Mouse (Mus musculus) embryo, embryonic 9.5 days (tissue): ENCODE measurements around the gene Apba2.

ENCODE experiments used
- DNase-seq: peaks from one replicate; pipeline ENCODE4 v3.0.0-alpha.2; 2017; ENCODE audit errors: extremely low spot score

Apba2 gene

DNA sequence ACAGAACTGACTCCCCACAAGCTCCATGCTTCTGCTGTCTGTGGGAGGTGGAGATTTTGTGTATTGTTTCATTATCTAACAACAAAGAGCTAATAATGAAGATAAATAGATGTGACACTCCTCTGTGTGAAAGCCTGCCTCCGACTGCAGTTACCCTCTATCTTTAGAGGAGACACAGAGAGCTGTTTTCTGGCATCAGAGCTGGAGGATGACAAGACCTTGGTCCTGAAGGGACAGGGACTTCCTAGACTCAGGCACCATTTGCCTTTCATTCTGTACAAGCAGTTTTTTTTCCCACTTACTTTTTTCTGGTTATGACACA is 20.9 kb downstream of the Apba2 start:
- no peak for DNase-seq

DNA sequence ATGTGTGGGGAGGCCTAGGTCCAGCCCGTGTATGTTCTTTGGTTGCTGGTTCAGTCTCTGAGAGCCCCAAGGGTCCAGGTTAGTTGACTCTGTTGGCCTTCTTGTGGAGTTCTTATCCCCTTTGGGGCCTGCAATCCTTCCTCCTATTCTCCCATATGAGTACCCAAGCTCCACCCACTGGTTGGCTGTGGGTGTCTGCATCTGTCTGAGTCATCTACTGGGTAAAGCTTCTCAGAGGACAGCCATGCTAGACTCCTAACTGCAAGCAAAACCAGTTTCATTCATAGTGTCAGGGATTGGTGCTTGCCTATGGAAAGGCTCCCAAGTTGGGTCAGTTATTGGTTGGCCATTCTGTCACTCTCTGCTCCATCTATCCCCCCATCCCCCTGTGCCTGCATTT is 29.8 kb downstream of the Apba2 start:
- no peak for DNase-seq

DNA sequence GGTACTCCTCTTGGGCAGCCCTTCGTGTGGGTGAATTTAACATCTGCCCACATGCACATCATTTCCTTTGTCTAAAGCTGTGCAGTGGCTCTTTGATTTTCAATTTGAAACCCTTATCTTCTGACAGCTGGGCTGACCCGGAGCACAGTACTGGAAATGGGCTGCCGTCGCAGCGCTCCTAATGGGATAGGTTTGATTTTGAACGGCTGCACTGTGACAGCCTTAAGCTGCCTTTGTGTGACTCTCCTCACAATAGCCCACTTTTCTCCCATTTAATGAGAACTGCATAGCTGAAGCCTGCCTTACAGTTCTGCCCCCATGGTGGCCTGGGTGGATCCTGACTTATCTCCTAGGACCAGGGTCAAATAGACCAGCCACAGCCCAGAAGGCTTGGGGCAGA is 31.9 kb downstream of the Apba2 start:
- no peak for DNase-seq

DNA sequence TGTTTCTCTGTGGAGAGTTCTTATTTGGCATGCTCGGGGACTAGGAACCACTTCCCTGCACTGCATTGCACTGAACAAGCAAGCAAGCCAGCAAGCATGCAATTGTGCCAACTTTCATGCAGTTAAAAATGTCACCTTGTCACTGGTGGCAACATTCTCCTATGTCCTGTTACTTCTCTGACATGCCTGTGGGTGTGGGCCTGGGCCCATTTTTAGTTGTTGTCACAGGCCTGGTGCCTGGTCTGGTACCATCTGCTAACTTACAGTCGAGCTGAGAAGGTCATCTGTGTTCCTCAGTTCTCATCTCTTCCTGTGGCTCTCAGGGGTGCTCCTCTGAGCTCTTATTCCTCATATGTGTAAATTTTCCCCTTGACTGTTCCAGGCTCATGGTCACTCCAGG is 33.8 kb downstream of the Apba2 start:
- DNase-seq, result no peak

DNA sequence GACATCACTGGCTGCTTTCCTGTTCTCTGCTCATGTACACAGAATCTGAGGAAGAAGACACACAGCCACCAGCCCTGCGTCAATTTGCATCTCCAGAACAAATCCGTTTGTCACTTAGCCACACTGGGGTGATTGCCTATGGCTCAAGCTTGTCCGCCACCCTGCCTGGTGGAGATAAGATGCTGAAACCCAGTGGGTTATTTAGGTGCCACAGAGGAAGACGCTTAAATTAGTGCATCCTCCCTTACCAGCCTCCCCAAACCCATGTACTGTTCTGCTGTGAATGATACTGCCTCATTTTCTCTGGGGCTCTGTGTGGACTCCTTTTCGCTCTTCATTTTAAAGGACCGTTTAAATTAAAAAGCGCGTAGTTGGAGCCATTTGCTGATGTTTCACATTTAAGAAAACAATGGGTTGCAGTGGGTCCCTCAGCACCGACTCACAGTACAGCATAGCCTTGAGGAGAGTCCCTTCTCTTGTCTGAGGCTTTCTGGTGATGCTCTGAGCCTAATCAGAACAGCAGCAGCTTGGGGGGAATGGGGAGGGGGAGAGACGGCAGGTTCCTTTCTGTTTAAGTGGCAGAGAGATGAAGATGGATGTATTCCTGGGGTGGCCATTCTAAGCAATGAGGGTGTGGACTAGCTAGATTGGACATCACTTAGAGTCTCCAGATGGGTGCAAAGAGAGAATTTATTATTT is 38.1 kb downstream of the Apba2 start:
- no peak for DNase-seq

DNA sequence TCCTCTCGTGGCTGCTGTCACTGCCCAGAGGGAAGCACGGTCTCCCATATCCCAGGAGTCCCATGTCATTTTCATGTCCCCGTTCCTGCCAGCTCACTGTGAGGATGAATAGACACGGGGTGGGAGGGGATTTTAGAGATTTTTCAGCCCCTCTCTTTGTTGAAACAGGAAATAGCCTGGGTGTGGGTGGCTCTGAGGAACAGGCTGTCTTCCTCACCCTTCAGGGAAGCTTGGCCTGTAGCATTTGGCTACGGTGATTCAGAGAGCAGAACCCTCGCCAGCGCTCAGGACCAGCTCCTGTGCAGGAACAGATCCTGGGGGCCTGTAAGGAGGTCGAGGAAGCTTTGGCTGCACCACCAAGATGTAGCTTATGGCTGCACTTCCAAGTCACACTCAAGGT is 45.3 kb downstream of the Apba2 start:
- DNase-seq, result no peak

DNA sequence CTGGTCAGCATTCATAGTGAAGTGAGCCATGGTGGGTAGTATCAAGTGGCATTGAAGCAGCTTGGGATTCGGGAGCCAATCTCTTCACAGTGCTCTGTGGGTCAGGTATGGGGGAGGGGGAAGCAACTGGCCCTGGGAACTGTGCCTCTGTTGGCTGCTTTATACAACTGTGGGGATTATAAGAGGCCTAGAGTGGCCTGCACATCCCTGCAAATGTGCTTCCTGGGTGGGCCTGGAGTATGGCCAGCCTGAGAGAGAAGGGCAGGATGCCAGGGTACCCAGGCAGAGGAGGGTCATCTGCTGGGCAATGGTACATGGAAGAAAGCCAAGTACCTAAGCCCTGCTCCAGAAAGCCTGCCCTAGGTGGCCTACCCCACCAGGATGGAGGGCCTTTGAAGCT is 49.4 kb downstream of the Apba2 start:
- DNase-seq, result no peak

DNA sequence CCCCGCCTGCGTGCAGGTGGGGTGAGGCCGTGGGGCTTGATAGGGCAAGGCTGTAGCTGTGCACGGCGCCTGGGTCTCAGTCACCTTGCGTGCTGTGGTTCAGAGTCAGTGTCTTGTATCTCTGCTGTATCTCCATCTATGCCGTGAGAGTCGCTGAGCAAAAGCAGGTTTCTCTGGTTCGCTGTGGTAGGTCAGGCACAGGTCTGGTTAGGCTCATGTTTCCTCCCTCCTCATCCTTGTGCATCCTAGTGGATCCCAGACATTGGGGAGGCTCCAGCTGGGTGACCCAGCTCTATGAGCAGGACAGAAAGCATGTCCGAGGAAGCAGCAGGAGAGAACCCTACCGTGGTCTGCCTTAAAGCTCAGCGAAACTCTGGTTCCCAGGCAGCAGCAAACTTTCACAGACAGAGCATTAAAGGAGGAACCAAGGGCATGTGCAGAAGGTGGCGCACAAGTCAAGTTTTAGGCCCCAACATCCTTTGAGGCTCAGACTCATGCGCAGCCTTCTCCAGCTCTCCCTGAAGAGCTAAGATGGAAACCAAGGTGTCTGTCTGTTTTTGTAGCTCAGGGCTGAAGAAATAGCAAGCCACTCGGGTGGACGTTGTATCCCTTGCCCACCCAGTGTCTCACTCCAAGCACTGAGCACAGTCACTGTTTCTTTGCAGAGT is 51.2 kb downstream of the Apba2 start:
- no peak for DNase-seq

DNA sequence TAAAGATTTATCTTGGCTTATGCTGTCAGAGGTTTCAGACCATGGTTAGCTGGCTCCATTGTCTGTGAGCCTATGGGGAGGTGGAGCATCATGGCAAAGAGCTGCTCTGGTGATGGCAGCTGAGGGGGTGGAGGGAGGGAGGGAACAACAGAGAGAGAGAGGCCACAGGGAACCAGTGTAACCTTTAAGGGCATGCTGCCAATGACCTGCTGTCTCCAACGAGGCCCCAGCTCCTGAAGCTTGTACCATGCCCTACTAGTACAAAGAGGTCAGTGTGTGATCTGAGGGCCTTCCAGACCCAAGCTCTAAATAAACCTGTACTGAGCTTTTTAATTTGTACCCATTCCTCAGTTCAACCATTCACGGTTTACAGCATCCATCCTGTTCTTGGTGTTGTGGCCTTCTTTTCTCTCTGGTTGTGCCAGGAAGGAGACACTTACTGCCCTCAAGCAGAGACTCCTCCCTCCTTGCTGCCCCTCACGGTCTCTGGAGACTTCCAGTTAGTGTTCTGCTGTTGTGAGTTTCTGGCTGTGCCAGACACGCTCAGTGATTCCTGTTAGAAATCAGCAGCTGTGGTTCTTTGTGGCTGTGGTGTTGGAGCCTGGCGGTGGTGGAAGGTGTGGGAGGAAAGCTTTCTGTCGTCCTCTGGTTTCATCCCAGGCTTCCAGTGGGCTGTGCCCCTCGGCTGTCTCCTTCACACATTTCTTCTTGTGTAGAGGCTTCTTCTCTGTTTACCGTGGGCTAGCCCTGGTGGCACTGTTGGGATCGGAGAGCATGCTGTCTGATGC is 60.4 kb downstream of the Apba2 start:
- DNase-seq, result no peak

DNA sequence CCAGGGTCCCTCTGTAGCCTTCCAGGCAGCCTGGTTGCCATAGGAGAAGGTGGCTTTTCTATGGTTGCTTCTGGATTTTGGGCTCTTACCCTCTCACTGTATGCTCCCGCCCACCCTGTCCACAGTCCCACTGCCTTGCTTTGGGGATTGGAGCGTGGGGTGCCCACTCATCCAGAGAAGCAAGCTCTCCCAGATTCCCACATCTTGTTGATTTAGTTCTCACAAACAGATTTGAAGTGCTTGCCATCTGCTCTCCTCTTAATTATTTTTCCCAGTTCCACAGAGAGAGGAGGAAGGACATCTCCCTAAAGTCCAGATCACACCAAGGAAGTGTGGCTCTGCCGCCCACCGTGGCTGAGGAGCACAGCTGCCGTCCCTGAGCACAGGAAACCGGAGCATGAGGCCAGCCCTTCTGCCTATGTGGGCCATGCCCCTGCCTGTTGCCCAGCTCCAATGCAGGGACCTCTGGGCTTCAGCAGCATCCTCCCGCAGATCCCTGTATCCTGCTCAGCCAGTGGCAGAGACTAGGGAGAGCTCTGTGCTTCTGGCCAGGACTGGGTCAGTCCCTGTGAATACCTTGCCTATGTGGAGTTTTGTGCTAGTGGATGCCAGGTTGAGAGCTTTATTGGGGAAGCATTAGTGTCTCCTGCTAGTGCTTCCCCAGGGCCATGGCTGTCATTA is 63.5 kb downstream of the Apba2 start:
- no peak for DNase-seq

DNA sequence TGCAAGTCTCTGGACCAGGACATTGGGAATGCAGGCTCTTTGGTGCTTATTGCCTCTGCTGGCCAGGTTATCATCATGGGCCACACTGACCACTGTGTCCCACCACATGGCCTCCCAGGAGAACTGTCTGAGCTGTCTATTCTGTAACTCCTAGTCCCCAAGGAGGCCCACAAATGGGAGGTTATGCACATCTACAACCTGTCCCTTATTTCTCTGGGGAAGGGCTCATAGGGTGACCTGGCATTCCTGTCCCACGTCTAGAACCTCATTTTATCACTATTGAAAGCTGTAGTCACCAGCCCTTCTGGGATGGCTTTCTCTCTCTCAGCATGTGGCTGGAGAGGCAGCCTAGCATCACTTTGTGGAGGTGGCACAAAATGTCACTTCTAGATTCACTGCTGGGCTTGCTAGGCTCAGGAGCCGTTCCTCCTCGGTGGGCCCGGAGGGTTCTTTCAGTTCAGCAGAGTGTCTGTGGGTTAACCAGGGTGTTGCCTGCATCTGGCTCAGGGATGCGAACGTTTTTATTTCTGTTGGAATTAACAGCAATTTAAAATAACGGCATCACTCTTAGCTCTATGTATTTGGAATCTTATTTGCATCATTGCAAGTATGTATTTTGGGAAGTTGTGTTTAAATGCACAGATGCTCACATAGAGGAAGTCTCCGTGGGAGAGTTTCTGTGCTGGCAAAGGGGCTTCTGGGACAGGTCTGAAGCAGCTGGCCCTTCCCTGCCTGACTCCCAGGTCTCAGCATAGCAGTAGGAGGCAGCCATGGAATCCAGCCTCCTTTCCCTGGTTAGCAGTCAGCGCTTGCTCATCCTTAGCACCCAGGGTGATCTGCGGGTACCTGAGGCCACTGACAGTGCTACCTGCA is 65.1 kb downstream of the Apba2 start:
- DNase-seq, result no peak

DNA sequence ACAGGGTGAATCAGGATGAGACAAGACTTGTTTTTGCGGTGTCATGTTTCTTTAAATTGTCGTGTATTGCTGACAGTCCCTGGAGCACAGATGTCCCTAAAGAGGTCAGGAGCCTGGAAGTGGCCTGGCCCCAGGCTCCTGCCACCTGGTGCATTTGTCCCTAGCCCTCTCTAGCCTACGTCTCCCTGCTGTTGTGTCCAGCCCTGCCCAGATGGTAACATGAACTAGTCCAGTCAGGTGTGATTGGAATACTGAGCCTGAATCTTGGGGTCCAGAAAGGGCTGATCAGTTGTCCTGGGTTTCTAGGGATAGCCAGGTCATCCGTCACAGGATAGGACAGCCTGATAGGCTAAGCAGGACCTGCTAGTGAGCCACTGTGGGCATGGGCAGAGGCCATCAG is 67.2 kb downstream of the Apba2 start:
- no peak for DNase-seq

DNA sequence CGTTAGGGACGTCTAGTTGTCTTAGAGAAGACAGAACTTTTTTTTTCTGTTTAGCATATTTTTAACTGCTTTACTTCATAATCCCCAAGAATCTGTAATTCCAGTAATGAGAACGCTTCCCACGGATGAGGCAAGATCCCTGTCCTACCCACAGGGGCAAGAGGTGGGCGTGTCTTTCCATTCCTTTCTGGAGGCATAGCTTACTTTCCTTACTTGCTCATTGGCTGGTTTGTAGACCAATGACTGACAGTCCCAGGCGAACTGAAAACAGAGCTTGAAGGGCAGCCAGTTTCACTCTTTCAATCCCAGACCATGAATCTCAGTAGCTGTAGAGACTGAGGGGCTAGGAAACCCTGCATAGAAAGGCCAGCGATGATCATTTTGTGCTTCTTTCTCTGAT is 68.2 kb downstream of the Apba2 start:
- DNase-seq, result no peak

DNA sequence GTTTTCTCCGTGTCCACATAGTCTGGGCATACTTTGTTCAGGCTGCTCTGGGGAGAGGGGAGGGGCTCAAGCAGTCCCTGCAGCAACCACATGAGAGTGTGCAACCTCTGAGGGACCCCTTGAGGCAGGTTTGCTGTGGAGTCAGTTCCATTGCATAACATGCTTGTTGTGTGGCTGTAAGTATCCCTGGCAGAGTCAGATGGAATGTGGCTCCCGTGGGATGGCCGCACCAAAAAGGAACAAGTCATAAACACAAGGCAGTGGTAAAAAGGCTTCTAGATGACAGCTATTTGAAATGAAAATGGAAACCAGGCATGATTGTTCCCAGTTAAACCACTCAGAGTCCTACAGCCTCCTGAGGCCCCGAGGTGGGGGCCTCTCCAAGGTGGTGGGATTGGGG is 69.4 kb downstream of the Apba2 start:
- DNase-seq, result no peak

DNA sequence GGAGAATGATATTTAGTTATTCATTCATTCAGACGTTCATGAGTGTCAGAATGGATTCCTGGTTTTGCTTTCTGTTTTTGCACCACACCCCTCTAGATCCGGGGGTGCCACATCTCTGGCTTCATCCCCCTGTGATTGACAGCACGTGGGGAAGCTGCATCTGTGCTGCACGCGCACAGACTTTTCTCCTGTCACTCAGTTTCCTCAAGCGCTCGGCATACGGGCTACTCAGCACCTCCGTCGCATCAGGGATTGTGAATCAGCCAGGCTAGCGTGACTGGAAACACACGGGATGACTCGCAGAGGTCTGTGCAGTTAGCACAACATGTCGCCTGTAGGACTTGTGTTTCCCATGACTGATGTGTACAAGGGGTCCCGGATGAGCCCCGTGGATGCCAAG is 72.6 kb downstream of the Apba2 start:
- no peak for DNase-seq

DNA sequence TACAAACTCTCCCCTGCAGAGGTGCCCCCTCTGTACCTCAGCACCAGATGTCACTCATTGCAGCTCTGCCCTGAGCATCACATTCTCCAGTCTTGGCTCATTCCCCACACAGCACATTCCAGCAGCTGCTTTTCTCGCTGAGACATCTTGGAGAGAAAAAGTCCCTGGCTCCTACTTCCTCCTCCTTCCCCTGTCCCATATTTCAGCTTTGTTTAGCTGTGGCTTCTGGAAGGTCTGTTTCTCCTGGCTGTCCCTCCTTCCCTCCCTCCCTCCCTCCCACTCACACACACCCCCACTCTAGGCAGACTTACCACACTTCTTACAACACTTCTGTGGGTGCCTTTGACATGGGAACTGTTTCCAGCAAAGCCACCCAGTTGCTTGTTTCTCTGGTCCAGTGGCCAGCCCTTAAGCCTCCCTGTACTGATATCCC is 75.0 kb downstream of the Apba2 start:
- no peak for DNase-seq

DNA sequence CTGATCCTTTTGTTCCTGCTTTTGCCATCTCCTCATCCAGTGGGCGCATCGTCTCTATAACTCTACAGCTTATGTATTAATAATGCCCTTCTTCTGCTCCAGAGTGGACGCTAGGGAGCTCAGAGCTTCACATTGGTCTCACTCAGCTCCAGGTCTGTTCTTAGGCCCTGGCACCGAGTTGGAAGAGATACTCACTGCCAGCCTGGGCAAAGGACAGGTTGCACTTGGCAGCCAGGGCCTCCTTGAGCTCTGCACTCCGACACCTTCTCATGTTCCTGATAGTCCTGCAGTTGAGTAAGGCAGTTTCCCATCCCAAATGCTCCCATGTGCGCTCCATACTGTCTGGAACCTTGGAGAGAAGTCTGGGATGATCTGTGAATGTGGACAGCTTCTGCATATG is 76.7 kb downstream of the Apba2 start:
- no peak for DNase-seq

DNA sequence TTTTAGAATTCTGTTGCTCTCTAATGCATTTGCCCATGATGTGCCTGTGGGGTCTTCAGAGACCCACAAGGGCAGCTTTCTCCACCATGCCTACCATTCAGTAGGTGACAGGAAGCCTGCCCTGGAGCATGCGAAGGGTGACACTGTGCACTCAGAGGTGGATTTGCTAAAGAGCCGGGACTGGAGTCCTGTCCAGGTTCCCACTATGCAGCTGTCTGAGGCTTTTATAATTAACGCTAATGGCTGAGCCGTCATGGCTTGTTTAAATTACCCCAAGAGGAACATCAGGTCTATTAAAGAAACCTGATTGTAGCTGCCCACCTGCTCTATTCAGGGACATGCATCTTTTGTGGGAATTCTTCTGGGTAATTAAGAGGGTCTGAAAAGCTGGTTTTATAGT is 78.4 kb downstream of the Apba2 start:
- DNase-seq, result no peak

DNA sequence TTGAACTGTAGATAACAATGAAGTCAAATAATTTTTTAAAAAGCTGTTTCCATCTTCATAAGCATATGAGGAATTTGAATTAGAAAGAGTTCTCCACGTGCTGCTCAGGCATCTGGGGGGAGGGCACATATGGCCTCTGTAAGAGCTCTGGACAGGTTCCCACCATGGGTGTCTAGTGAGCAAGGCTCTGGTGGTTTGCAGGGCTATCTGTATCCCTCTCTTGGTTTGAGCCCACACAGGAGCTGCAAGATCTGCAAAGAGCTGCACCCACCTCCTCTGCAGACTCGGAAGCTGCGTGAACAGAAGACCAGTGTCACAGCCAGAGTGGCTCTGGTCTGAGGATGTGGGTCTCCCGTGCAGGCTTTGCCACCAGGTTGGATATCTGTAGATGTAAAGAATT is 78.8 kb downstream of the Apba2 start:
- no peak for DNase-seq

DNA sequence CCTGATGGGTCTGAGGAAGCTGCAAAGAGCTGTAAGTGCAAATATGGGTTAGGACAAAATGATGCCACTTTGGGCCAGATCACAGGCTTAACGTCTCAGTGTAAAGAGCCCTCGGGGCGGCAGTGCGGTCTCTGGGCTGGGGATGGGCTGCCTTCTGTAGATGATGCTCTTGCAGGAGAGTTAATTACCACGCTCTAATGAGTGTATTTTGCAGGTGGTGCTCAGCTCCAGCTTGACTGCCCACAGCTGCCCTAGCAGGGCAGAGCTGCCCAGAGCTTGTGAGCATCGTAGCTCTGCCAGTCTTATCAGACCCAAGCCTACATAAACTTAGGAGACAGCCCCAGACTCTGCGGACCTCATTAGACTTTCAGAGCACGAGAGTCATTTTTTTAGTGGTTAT is 80.9 kb downstream of the Apba2 start:
- no peak for DNase-seq

DNA sequence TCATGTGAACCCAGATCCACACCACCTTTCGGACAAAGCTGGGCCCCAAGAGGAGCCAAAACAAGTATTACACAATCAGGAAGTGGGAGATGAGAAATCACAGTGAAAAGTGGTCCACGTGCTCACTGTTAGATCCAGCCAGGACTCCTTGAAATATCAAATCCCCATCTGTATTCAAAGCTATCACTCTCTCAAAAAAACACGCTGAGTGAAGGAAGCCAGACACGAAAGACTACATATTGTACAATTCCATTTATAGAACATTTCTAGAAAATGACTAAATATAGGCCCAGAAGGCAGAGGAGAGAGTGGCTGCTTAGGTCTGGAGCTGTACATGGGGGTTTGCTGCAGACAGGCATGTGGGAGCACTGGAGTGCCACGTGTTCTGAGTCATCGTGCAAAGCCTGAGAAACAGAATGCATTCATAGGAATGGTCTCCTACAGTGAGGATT is 82.2 kb downstream of the Apba2 start:
- DNase-seq, result no peak

DNA sequence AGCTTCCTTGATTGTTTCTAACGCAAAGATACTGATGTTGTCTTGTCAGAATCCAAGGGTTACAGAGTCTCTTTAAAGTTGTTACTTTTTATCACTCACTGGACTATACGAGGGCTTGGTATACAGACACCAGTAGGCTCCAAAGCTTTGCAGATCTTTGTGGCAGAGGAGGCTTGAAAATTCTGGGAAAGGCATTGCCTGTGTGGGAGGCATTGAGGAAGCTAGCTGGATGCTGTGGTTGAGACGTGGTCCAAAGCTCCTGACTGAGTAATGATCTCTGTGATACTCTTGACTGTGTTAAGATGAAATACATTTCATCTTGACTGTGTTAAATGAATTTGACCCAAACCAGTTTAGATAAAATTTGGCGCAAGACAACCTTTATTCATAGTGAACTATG is 84.6 kb downstream of the Apba2 start:
- no peak for DNase-seq
